Mouse (Mus musculus) heart, postnatal 0 days (tissue): ENCODE results near the gene Thada.

Experiments
- CTCF ChIP-seq: IDR thresholded peaks from 2 replicates; pipeline ENCODE4 v1.5.1; 2016; ENCODE audit warnings: antibody characterized with exemption, control low read depth, low read depth
- EP300 ChIP-seq: IDR thresholded peaks from 2 replicates; pipeline ENCODE4 v1.6.1; 2016; ENCODE audit warnings: antibody characterized with exemption, low read depth

GRCm38 (mm10) chr17:84196329-84196728 is 269.7 kb downstream of the Thada start:
- TF ChIP-seq CTCF (no peak), EP300 (no peak)
